Comparison of ENCODE assay signal across 3 mouse cellular contexts in genomic region chr8:116864022-116864387, GRCm38 (mm10).
"Had no signal": no experiment of that assay in that cellular context is flagged by ENCODE, and none has a peak within 500 bp of the region (broad histone marks: within the 10 kb centered on the region; RNA-seq: fewer than 3 reads in every experiment).

No protein-coding gene starts in this region.

- H3K36me3 ChIP-seq: liver, embryonic 13.5 days had no signal

- H3K9me3 ChIP-seq: liver, embryonic 13.5 days had no signal

- H3K4me1 ChIP-seq: liver, embryonic 13.5 days had no signal

- DNase-seq: liver, embryonic 13.5 days; thymus, adult 2 months; thymus, postnatal 14 days had no signal
